Mouse (Mus musculus) bone marrow macrophage, adult 2 months (primary cell): ENCODE measurements around the gene Bik.

Experiments used
- CTCF ChIP-seq: IDR thresholded peaks from 2 replicates; pipeline ENCODE4 v1.5.1; 2012; ENCODE audit warnings: low read depth, mild to moderate bottlenecking, low read length, moderate library complexity
- POLR2A ChIP-seq: IDR thresholded peaks from 2 replicates; pipeline ENCODE4 v1.6.1; 2012; ENCODE audit warnings: mild to moderate bottlenecking, low read depth, low read length, borderline replicate concordance

DNA sequence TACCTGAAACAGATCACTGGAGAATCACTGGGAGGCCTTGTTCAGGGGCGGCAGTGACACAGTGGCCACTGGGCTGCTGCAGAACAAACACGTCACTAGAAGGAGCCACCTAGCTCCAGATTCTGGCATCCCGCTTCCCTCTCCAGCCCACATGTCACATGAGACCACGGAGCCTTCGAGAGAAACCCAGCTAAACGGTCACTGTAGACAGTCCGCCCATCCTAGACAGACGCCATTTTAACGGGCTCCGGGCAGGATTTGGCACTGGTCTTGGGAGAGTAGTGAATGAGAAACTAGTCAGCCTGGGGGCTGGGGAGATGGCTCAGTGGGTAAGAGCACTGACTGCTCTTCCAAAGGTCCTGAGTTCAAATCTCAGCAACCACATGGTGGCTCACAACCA lies 42.4 kb upstream of the Bik start:
- TF ChIP-seq POLR2A = no peak
- no peak for TF ChIP-seq CTCF
